Mouse (Mus musculus): ENCODE measurements at regions not wholly inside any gene's neighbourhood (a gene's known extent, or its start where the extent isn't known, plus 50 kb on each side); places are given as distances from the start of the nearest gene placed in this dataset.
A peak's percentile ranks its signal among the peaks of the same experiment; 100 is the strongest.

DNA sequence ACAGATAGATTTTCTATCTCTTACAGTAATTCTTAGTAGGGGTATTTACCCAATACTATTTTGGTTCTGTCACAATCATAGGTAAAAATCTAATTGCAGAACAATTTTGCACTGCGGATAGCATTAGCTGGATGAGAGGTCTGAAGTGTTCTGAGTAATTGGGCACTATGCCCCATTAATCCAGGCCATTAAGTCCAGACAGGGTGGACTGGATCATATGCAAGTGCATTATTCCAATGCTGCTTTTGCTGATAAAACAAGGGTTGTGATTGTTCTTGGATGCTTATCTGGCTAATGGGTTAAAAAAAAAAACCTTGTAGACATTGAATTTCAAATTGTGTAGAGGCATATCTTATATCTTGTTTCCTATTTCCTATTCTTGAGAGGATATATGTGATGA, 1732.6 kb upstream of the Gm6569 start:
- DNase-seq (ENCODE audit: extremely low read depth, insufficient read length, low spot score), result no peak

DNA sequence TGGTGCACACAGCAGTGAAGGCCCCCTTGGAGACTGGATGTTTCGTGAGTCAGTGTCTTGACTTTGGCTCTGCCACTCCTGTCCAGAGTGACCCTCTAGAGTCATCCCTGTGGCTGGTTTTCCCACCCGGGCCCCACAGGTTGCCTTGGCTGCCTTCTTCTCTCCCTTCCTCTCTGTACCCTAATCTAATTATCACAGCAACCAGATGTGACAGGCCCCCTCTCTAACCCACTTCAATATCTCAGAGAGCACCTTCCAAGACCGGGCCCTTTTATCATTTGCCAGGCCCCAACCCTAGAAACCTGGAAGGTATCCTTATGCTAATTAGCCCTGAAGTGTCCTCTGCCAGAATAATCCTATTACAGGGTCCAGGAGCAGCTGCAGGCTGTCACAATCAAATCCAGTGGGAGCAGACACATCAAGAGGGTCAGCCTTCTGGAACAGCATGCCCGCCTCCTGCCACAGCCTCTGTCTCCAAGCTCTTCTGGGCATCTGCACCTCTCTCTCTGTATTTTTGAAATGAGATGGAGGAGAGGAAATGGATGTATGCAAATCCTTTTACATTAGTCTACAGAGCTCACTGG, 1728.4 kb upstream of the Gm6569 start:
- DNase-seq (ENCODE audit: extremely low read depth, insufficient read length, low spot score), result no peak

DNA sequence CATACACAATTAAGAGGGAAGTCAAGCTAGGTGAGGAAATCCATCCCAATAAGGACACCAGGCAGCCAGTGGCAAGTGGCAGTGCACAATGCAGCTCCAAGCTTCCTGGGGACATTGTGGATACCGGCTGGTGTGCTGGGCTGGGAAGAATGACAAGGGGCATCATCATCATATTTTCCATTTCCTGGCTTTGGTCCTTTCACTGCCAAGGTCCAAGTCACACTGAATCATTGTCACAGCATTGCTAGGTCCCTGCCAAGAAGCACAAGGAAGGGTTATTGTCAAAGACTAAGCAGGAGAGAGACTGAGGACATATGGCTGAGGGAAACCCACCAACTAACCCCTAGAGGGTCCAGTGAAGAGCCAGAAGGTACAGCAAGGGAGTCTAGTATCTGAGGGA, 1723.8 kb upstream of the Gm6569 start:
- peak; percentile 51 for DNase-seq (ENCODE audit: extremely low read depth, insufficient read length, low spot score)

DNA sequence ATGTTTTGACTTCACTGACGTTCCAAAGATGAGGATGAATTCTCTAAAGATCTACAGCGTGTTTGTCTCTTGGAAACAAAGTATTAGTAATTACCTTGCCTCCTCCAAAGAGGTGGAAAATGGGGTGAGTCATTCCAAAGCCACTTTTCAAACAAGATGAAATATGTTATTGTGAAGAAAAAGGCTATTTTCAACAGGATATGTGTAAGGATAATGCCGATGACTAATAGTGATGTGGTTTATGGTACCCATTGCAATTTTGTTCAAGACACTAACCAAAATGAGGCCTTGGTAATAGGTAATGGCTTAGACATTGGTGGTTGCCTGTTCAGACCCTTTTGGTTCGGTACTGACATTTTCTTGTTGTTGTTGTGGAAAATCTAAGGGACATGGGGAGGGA, 1717.6 kb upstream of the Gm6569 start:
- peak; percentile 31 for DNase-seq (ENCODE audit: extremely low read depth, insufficient read length, low spot score)

DNA sequence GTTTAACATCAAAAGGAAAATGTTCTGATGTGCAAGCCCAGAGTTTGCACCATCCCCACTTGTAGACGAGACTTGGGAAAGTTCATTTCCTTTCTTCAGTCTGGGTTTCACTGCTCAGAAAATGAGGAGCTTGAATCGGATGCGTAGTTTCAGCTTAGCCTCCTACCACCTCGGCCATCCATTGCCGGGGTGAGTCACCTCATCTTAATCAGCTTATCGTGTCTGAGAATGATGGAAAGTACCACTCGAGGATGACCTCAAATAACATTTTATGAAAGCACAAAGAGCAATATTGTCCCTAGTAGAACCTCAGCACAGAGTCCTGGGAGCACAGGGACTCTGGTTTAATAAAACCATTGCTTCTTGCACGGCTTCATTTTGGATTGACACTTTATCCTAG, 1700.1 kb upstream of the Gm6569 start:
- DNase-seq (ENCODE audit: extremely low read depth, insufficient read length, low spot score), result no peak

DNA sequence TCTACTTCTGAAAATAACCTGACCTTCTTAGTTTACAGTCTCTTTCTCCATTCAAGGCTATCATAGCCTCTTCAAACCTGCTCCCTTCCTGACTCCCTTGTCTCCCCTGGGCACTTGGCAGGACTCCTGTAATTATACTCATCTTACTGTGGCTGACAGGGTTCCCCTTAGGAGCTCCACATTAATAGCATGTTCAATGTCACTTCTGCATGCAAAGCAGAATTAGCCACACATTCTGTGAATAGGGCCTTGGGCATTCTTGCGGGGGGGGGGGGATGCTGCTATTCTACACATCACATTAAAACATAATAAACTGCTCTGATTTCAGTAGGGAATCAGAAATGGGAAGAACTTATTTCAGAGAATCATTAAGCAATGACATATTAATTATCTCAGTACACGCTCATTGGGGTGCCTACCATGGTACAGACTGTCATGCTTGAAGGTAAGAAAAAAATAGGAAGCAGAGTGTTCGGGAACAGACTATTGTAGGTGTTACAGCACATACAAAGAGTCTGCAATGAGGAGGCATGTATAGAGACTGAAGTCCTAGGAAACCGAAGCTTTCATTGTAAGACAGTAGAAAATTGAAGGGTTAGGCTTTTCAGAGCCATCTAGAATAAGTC, 1698.3 kb upstream of the Gm6569 start:
- DNase-seq (ENCODE audit: extremely low read depth, insufficient read length, low spot score), result no peak

DNA sequence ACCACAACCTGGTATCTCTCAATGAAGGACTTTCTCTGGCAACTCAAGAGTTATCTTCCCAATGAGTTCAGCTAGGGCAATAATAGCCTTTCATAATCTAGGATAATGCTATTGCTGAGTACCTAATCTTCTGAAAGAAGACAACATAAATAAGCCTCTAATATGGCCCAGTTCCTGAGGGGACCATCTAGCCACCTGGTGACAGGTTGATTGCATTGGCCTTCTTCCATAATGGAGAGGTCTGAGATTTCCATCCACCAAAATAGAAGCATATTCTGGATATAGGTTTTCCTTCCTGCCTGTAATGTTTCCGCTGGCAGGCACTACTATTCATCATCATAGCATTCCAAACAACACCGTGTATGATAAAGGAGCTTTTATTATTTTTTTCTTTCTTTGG, 1694.2 kb upstream of the Gm6569 start:
- DNase-seq (ENCODE audit: extremely low read depth, insufficient read length, low spot score), result no peak

DNA sequence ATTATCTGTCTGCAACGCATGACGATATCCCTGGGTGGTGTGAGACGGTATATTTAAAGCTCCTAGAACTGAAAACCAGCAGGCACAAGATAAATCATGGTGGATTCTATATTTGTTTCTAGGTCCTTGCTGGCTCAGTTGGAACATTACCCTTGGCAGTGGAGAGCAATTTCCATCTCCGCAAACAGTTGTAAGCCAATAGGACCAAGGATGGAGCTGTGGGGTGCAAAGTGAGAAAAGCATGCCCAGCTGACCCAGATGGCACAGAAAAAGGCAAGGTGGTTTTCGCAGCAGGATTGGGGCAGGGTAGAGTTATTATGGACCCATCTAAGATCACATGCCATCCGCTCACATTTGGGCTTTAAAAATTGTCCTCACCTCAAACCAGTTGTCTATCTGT, 1683.8 kb upstream of the Gm6569 start:
- no peak for DNase-seq (ENCODE audit: extremely low read depth, insufficient read length, low spot score)

DNA sequence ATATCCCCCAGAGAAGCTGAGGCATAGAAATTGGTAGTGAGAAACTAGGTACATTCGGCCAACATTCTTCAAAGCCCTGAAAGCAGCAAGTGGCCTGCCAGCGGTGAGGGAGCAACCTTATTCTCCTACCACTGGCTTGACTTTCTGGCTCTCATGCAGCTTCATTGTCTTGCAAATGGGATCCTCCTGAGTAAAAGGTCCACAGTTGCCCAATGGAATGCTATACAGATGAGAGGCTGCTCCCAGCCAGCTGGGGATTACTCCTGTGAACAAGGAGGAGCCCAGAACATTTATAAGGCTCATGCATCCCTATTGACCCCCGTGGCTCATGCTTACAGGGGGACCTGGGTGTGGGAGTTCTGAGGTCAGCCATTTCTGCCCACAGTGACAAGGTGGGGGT, 1675.9 kb upstream of the Gm6569 start:
- DNase-seq (ENCODE audit: extremely low read depth, insufficient read length, low spot score), result no peak

DNA sequence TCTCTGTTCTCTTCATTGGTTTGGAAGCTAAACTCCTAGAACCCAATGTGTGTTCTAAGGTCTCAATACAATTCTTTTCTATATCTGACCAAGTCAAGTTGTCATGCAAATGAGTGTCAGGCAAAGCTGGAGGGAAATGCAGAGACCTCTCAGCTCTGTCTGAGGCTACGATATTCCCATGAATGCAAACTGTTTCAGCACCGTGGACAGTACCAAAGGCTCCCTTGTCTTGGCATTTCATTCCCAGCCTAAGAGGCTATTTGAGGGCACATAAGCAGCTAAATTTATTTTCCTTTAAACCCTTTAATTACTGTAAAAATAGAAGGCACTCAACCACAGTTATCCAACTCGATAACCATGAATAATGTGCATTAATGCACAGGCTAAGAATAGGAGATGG, 1633.5 kb upstream of the Gm6569 start:
- DNase-seq (ENCODE audit: extremely low read depth, insufficient read length, low spot score), result no peak

DNA sequence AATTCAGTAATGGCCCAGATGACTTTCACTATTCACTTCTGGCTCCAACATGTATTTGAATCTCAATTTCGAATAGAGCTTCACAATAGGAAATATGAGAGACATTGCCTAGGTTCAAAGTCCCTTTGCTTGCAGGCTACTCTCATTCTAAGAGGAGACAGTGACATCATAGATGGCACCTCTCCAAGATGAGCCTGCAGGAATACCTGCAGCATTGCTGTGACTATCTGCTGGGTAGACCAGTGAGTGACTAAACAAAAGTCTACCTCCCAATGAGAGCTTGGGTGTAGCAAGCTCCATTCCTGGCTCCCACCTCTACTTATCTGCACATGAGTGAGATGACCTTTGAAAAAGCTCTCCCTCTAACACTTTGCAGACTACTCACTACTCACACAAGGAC, 1632.6 kb upstream of the Gm6569 start:
- no peak for DNase-seq (ENCODE audit: extremely low read depth, insufficient read length, low spot score)

DNA sequence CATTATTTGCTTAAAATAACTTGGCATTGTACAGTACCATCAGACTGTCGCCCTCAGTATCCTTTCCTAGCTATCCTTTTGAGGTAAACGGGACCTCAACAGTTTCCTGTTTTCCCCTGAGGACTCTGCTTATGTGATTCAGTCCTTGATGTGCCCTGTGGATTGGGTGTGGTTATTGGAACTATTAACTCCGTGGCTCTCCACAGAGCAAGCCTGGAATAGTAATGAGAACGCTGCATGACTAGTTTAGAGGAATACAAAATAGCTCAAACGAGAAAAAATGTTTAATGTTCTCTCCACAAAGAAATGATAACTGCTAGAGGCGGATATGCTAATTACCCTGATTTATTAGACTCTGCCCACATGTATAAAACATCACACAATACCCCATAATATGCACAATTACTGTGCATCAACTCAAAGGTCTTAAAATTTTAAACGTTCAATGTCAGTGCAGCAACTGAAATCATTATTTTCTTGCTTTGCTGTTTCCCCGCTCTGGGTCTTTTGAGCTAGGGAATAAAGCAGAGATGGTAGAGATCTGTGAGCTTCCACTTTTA, 1629.0 kb upstream of the Gm6569 start:
- no peak for DNase-seq (ENCODE audit: extremely low read depth, insufficient read length, low spot score)

DNA sequence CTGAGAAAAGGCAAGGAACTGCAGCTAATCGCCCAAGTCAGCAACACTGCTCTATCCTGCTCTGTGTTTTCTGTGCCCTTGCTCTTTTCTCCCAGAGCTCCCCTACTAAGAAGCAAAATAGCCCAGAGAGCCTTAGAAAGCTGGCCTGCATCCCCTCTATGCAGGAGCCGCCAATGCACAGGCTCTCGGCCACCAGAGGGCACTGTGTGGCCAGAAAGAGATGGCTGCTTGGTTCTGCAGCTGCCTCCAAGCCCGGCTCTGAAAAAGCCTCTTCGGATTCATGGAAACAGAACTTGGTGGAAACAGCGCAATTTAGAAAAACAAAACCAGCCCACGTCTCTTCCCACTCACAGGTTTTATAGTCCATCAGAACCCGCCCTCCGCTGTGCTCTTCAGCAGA, 1628.4 kb upstream of the Gm6569 start:
- peak; percentile 11 for DNase-seq (ENCODE audit: extremely low read depth, insufficient read length, low spot score)

DNA sequence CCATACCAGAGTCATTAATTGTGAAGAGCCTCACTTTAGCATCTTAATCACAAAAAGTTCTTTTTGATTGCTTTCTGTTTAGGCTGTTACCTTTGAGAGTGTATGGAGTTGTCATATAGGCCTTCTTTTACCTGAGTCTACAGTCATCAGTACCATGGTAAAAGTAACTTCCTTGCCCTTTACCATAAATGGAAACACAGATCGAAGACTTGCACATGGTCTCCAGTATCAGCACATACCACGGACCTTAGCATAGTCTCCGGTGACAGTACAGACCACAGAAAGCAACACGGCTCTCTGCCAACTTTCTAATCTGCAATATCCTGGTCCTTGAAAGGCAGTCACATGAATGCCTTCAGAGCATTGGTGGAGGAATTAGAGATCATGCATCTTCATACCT, 1626.8 kb upstream of the Gm6569 start:
- DNase-seq (ENCODE audit: extremely low read depth, insufficient read length, low spot score), result no peak

DNA sequence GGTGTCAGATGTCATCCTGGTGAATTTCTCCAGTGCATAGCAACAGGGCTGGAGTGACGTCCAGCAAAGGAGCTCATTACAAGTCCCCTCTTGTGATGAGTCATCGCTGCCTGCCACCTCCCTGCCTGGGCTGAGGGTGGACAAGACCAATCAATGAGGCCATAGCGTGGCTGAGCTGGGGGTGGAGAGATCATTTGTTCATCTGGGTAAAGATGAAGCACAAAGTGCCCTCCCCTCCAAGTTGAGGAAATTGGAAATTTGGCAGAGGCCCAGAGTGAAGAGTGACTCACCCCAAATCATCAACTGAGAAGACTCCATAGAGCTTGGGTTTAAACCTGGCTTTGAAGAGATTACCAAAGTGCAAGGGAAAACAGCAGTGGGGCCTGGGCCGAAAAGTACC, 1626.3 kb upstream of the Gm6569 start:
- peak; percentile 56 for DNase-seq (ENCODE audit: extremely low read depth, insufficient read length, low spot score)

DNA sequence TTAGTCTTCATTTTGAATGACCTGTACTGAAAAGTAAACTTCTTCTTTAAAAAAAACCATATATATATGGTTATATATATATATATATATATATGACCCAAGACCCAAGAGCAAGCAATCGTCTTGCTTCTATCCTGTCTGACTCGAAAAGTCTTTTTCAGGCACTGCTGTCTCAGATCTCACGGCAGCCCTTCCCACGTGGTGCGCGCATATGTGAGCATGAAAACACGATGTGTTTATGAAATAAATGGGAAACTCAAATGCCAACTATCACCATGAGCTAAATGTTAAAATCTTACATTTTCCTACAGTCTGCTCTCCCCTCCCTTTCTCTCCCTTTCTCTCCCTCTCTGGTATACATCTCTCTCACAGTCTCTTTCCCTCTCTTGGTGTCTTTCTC, 1625.4 kb upstream of the Gm6569 start:
- no peak for DNase-seq (ENCODE audit: extremely low read depth, insufficient read length, low spot score)

DNA sequence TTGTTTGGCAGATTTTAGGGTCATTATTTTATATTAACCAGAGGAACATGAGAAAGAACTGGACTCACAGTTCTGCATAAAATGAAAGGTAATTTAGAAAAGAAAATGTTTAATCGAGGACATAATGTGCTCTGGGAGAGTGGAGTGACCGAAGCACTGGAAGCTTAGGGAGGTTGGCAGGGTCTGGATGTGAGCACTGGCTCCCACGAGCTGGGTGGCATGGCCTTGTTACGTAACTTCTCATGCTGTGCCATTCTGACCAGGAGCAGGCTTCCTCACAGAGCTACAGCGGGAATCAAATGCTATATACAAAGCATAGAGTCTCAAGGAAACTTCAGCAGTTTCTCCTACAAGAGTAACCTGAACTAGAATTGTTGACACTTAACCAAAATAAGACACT, 1616.6 kb upstream of the Gm6569 start:
- DNase-seq (ENCODE audit: extremely low read depth, insufficient read length, low spot score), result no peak

DNA sequence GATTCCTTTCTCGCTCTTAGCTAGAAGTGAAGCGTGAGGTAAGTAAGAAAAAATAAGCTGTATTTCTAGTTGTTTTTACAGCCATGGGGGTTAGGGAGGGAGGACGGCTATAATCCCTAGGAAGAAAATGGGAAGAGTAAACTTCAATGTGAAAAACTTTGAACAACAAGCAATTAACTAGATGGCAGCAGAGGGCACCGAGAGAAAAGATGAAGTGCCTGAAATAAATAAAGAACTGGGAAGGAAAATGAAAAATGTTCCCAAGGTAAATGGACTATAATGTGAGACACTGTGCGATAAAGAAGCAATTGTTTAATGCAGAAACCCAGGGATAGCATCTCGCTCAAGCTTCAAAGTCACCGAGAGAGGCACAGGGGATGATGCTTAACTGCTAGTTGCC, 1614.4 kb upstream of the Gm6569 start:
- no peak for DNase-seq (ENCODE audit: extremely low read depth, insufficient read length, low spot score)

DNA sequence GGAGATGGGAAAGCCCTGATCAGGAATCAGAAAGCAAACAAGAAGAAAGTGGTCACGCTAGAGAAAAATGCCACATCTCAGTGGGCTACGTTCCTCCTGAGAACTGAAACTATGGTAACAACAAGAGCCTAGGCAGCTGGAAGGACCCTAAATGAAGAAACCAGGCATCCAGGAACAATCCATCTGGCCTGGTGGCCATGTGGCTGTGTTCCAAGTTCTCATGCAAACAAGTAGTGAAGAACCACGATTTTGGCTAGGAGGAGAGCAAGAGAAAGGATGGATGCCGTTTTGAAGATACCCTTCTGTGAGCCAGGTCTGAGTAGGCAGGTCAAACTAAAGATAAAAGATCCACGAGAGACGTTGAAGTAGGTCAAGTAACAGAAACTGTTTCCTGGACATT, 1613.6 kb upstream of the Gm6569 start:
- DNase-seq (ENCODE audit: extremely low read depth, insufficient read length, low spot score), result no peak

DNA sequence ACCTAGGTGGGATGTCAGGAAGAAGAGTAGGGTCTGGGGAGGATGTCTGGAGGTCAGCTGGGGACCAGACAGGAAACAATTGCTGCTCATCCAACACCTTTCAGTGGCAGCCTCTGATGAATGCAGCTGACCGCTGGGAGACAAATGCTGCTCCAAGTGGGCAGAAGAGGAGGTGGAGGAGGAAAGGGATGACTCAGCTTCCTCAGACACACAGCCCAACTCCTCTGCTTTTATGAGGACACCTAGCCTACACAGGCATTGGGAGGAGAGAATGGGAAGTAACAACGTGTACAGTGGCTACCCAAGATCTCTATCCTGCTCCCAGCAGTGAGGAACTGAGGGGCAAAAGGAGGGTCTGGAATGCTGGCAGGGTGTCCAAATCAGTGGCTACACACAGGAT, 1602.0 kb upstream of the Gm6569 start:
- DNase-seq (ENCODE audit: extremely low read depth, insufficient read length, low spot score), result no peak

DNA sequence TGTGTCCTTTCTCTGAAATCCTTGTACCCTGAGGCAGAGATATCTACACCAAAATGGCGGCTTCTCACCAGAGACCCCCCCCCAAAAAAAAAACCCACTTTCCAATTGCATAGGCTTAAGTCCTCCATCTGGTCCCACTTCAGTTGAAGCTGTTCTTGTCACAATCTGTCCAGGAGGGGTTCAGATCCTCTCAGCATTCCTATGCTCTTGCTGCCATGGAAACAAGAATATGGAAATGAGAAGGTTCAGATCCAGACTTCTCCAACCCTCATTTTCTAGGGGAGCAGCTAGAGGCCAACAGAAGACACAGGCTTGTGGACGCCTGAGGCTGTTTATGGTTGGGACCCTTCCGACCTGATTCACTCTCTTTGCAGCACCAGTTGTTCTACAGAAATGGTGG, 1569.7 kb upstream of the Gm6569 start:
- DNase-seq (ENCODE audit: extremely low read depth, insufficient read length, low spot score), result no peak

DNA sequence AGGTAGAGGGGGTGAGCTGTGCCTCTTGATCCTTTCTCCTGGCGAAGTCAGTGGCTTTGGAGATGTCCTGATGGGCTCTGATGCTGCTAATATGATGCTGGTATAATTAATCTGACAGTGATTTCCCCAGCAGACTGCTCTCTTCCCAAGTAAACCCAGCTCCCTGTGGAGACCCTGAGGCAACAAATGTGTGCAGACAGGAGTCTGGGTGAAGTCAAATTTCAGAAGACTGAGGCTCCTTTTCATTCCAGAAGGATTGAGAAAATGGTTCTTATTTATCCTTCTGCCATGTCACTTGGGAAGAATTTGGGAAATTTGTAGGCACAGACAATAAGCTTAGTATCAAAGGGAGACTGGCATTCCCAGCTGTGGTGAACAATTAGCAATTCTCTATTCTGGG, 1550.5 kb upstream of the Gm6569 start:
- no peak for DNase-seq (ENCODE audit: extremely low read depth, insufficient read length, low spot score)

DNA sequence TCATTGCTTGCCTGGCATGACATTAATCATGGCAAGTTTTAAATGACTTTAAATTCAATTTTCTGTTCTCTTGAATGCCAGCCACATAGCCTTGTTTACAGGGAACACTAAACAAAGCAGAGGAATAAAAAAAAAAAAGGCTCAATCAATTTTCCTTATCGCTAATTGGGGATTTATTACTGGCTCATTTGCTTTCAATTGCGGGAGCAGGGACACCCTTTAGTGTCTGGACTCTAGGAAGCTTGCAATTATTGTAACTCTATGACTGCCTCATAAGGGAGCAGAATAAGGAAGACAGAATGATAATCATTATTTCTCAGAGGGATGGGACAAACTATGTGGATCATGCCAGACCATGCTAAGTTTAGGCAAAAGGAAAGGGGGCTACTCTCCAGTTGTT, 1537.7 kb upstream of the Gm6569 start:
- DNase-seq (ENCODE audit: extremely low read depth, insufficient read length, low spot score), result no peak
